Mouse (Mus musculus): ENCODE data around the gene Unc5b. TPM values are rescaled to one million over a fixed set of nuclear protein-coding genes. Genes with fewer than 3 reads are reported as not detected.

The Unc5b gene
- polyA plus RNA-seq, 1 experiment: not detected

- Histone ChIP-seq H3K4me3 (replicated peaks) (no peak overlapping the region), H3K9me3 (ENCODE audit: control insufficient read depth, low read length) (no peaks in the 10 kb centered on the region), H3K4me1 (ENCODE audit: control insufficient read depth) (no peaks in the 10 kb centered on the region), H3K36me3 (ENCODE audit: control insufficient read depth) (no peaks in the 10 kb centered on the region), H3K27me3 (ENCODE audit: control insufficient read depth) (peaks cover 16% of the 10 kb centered on the region)
- no peak for TF ChIP-seq TAL1 (IDR thresholded peaks at IDR 0.05; ENCODE audit: low read length)
- TF ChIP-seq GATA1 (IDR thresholded peaks at IDR 0.05; ENCODE audit: low read length): no peak
Observed at GRCm38 (mm10) chr10:60796028-60796427, 35.4 kb downstream of the Unc5b start.

- no peaks in the 10 kb centered on the region for H3K9me3 ChIP-seq (ENCODE audit: control insufficient read depth, low read length)
- H3K4me3 ChIP-seq (replicated peaks): no peak overlapping the region
- TF ChIP-seq TAL1 (IDR thresholded peaks at IDR 0.05; ENCODE audit: low read length) (no peak), GATA1 (IDR thresholded peaks at IDR 0.05; ENCODE audit: low read length) (no peak)
- no peaks in the 10 kb centered on the region for H3K4me1 ChIP-seq (ENCODE audit: control insufficient read depth)
- peaks cover 9% of the 10 kb centered on the region; the same call in 1 of the 2 replicates for H3K27me3 ChIP-seq (ENCODE audit: control insufficient read depth)
- no peaks in the 10 kb centered on the region for H3K36me3 ChIP-seq (ENCODE audit: control insufficient read depth)
Observed at GRCm38 (mm10) chr10:60794792-60795191, 36.6 kb downstream of the Unc5b start.

- Histone ChIP-seq H3K4me1 (ENCODE audit: control insufficient read depth) (no peaks in the 10 kb centered on the region), H3K27me3 (ENCODE audit: control insufficient read depth) (peaks cover 6% of the 10 kb centered on the region; the same call in 1 of the 2 replicates), H3K4me3 (replicated peaks) (no peak overlapping the region), H3K9me3 (ENCODE audit: control insufficient read depth, low read length) (no peaks in the 10 kb centered on the region), H3K36me3 (ENCODE audit: control insufficient read depth) (no peaks in the 10 kb centered on the region)
- TF ChIP-seq TAL1 (IDR thresholded peaks at IDR 0.05; ENCODE audit: low read length): no peak
- TF ChIP-seq GATA1 (IDR thresholded peaks at IDR 0.05; ENCODE audit: low read length): no peak
Observed at GRCm38 (mm10) chr10:60794374-60794773, 37.0 kb downstream of the Unc5b start.

GRCm38 (mm10) chr10:60792841-60793240, 38.5 kb downstream of the Unc5b start:
- TF ChIP-seq TAL1 (IDR thresholded peaks at IDR 0.05; ENCODE audit: low read length): no peak
- TF ChIP-seq GATA1 (IDR thresholded peaks at IDR 0.05; ENCODE audit: low read length): no peak
- Histone ChIP-seq H3K4me3 (replicated peaks) (no peak overlapping the region), H3K9me3 (ENCODE audit: control insufficient read depth, low read length) (no peaks in the 10 kb centered on the region), H3K4me1 (ENCODE audit: control insufficient read depth) (no peaks in the 10 kb centered on the region), H3K27me3 (ENCODE audit: control insufficient read depth) (no peaks in the 10 kb centered on the region), H3K36me3 (ENCODE audit: control insufficient read depth) (no peaks in the 10 kb centered on the region)

- Histone ChIP-seq H3K4me3 (replicated peaks) (no peak overlapping the region), H3K9me3 (ENCODE audit: control insufficient read depth, low read length) (no peaks in the 10 kb centered on the region), H3K27me3 (ENCODE audit: control insufficient read depth) (no peaks in the 10 kb centered on the region), H3K4me1 (ENCODE audit: control insufficient read depth) (no peaks in the 10 kb centered on the region), H3K36me3 (ENCODE audit: control insufficient read depth) (no peaks in the 10 kb centered on the region)
- TF ChIP-seq TAL1 (IDR thresholded peaks at IDR 0.05; ENCODE audit: low read length): no peak
- TF ChIP-seq GATA1 (IDR thresholded peaks at IDR 0.05; ENCODE audit: low read length): no peak
Observed at GRCm38 (mm10) chr10:60792365-60792764, 39.0 kb downstream of the Unc5b start.

GRCm38 (mm10) chr10:60790912-60791311, 40.5 kb downstream of the Unc5b start:
- Histone ChIP-seq H3K9me3 (ENCODE audit: control insufficient read depth, low read length) (no peaks in the 10 kb centered on the region), H3K4me1 (ENCODE audit: control insufficient read depth) (no peaks in the 10 kb centered on the region), H3K4me3 (replicated peaks) (no peak overlapping the region), H3K27me3 (ENCODE audit: control insufficient read depth) (no peaks in the 10 kb centered on the region), H3K36me3 (ENCODE audit: control insufficient read depth) (no peaks in the 10 kb centered on the region)
- no peak for TF ChIP-seq GATA1 (IDR thresholded peaks at IDR 0.05; ENCODE audit: low read length)
- no peak for TF ChIP-seq TAL1 (IDR thresholded peaks at IDR 0.05; ENCODE audit: low read length)

- Histone ChIP-seq H3K9me3 (ENCODE audit: control insufficient read depth, low read length) (no peaks in the 10 kb centered on the region), H3K4me3 (replicated peaks) (no peak overlapping the region), H3K4me1 (ENCODE audit: control insufficient read depth) (no peaks in the 10 kb centered on the region), H3K27me3 (ENCODE audit: control insufficient read depth) (no peaks in the 10 kb centered on the region), H3K36me3 (ENCODE audit: control insufficient read depth) (no peaks in the 10 kb centered on the region)
- TF ChIP-seq TAL1 (IDR thresholded peaks at IDR 0.05; ENCODE audit: low read length) (no peak), GATA1 (IDR thresholded peaks at IDR 0.05; ENCODE audit: low read length) (no peak)
Observed at GRCm38 (mm10) chr10:60787303-60788074, 43.9 kb downstream of the Unc5b start.

GRCm38 (mm10) chr10:60783608-60784007, 47.8 kb downstream of the Unc5b start:
- no peak for TF ChIP-seq GATA1 (IDR thresholded peaks at IDR 0.05; ENCODE audit: low read length)
- TF ChIP-seq TAL1 (IDR thresholded peaks at IDR 0.05; ENCODE audit: low read length): no peak
- no peaks in the 10 kb centered on the region for H3K27me3 ChIP-seq (ENCODE audit: control insufficient read depth)
- no peaks in the 10 kb centered on the region for H3K4me1 ChIP-seq (ENCODE audit: control insufficient read depth)
- no peaks in the 10 kb centered on the region for H3K36me3 ChIP-seq (ENCODE audit: control insufficient read depth)
- no peak overlapping the region for H3K4me3 ChIP-seq (replicated peaks)
- H3K9me3 ChIP-seq (ENCODE audit: control insufficient read depth, low read length): no peaks in the 10 kb centered on the region

GRCm38 (mm10) chr10:60779628-60780027, 51.8 kb downstream of the Unc5b start:
- no peaks in the 10 kb centered on the region for H3K4me1 ChIP-seq (ENCODE audit: control insufficient read depth)
- no peaks in the 10 kb centered on the region for H3K36me3 ChIP-seq (ENCODE audit: control insufficient read depth)
- no peak overlapping the region for H3K4me3 ChIP-seq (replicated peaks)
- H3K9me3 ChIP-seq (ENCODE audit: control insufficient read depth, low read length): no peaks in the 10 kb centered on the region
- TF ChIP-seq TAL1 (IDR thresholded peaks at IDR 0.05; ENCODE audit: low read length): no peak
- TF ChIP-seq GATA1 (IDR thresholded peaks at IDR 0.05; ENCODE audit: low read length): no peak
- H3K27me3 ChIP-seq (ENCODE audit: control insufficient read depth): no peaks in the 10 kb centered on the region

All from erythroblast, embryonic 14.5 days (primary cell).